Mouse (Mus musculus): ENCODE results near the gene Itsn1.

GRCm38 (mm10) chr16:91828160-91828559 is 99.1 kb downstream of the Itsn1 start:
- TF ChIP-seq CEBPB (IDR thresholded peaks at IDR 0.05; ENCODE audit: low read depth): no peak
- no peak for TF ChIP-seq CTCF (IDR thresholded peaks at IDR 0.05; ENCODE audit: control insufficient read depth, insufficient read depth, insufficient read length)
- TF ChIP-seq USF1 (IDR thresholded peaks at IDR 0.05; ENCODE audit: low read depth): no peak
